Mouse (Mus musculus) E14TG2a.4 (cell line): ENCODE data around the gene Crip2.

Experiments
- CTCF ChIP-seq: conservative IDR thresholded peaks from 2 replicates; pipeline ENCODE4 v1.5.1; 2014; ENCODE audit warnings: low read length
- NANOG ChIP-seq: IDR thresholded peaks from 2 replicates; pipeline ENCODE4 v1.6.1; 2014; ENCODE audit warnings: borderline replicate concordance, low read length, mixed read lengths
- POU5F1 ChIP-seq: IDR thresholded peaks from 2 replicates; pipeline ENCODE4 v1.6.1; 2014; ENCODE audit warnings: low read length, borderline replicate concordance

DNA sequence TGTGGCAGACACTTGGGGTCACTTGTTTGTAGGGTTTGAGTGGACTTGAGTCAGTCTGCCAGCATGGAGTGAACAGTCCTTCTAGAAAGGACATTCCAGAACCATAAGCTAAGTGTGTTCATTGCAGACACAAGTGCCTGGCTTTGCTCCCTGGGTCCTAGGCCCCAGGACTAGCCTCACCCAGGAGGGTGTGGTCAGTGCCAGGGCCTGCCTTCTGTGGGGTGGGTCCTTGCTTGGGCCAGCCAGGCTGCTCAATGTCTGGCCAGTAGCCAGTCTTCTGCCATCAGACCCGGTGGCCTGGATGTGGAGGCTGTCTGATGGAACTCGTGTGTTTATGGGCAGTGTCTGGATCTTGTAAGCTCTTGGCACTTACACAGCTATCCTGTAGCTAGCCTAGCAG, 7.5 kb upstream of the Crip2 start:
- TF ChIP-seq NANOG: no peak
- TF ChIP-seq CTCF: no peak
- TF ChIP-seq POU5F1: no peak
